Mouse (Mus musculus) embryonic stem cell, embryonic (primary cell): ENCODE results near the gene Dgat2.

ENCODE experiments used
- CTCF ChIA-PET, 4 experiments: fragments of 300-600 bp in 2 of 4; fragments of 350-600 bp in 2 of 4; sonication (Branson Sonifier 250); formaldehyde crosslinking; loops; one replicate each; lab custom pipeline; 2022; ENCODE audit warnings: inconsistent platforms in 2 of 4; lab: Charles Lee
- POLR2A ChIA-PET, 4 experiments: fragments of 300-600 bp in 2 of 4; fragments of 350-600 bp in 2 of 4; sonication (Branson Sonifier 250); formaldehyde crosslinking; loops; one replicate each; lab custom pipeline; 2022; ENCODE audit warnings: antibody characterized with exemption in 4 of 4, inconsistent platforms in 1 of 4; lab: Charles Lee

Gene Dgat2

GRCm38 (mm10) chr7:99158904-99159303, 23.6 kb downstream of the Dgat2 start:
- CTCF ChIA-PET: interaction anchor here in 1 of 4 experiments (0.6 kb wide), 1 partner anchor 64 kb away, joined by 3 read pairs; no protein-coding TSS in a partner anchor
- POLR2A ChIA-PET: no interaction called here

- POLR2A ChIA-PET: no interaction called here
- CTCF ChIA-PET: no interaction called here
Measured at GRCm38 (mm10) chr7:99158011-99158410, 24.5 kb downstream of the Dgat2 start.

GRCm38 (mm10) chr7:99156737-99157136, 25.8 kb downstream of the Dgat2 start:
- ChIA-PET POLR2A (interaction anchor here in 1 of 4 experiments (0.5 kb wide), 1 partner anchor 284 kb away, joined by 4 read pairs; no protein-coding TSS in a partner anchor), CTCF (interaction anchor here in 2 of 4 experiments (0.7 to 1.0 kb wide), 2 partner anchors 13 to 105 kb away, joined by 3 to 4 read pairs; no protein-coding TSS in a partner anchor)

- CTCF ChIA-PET: interaction anchor here in 2 of 4 experiments (0.6 to 2.1 kb wide), 5 partner anchors 14 to 94 kb away, joined by 4 to 8 read pairs (median 4); partner anchors contain the start of gene Uvrag (in 2 of the 2)
- POLR2A ChIA-PET: interaction anchor here (0.5 to 1.9 kb wide), 10 partner anchors 9 to 519 kb away, joined by 3 to 9 read pairs (median 3); partner anchors contain the start of genes Uvrag (in 3 of the 4) and Dgat2 (in 1 of the 4)
Measured at GRCm38 (mm10) chr7:99155311-99156289, 26.9 kb downstream of the Dgat2 start.

- POLR2A ChIA-PET: interaction anchor here in 3 of 4 experiments (0.5 to 1.9 kb wide), 11 partner anchors 10 to 519 kb away, joined by 3 to 9 read pairs (median 3); partner anchors contain the start of genes Uvrag (in 2 of the 3) and Dgat2 (in 1 of the 3)
- CTCF ChIA-PET: interaction anchor here in 2 of 4 experiments (0.5 to 2.1 kb wide), 6 partner anchors 13 to 1340 kb away, joined by 3 to 8 read pairs (median 3); partner anchors contain the start of gene Uvrag (in 2 of the 2)
Measured at GRCm38 (mm10) chr7:99154648-99155151, 27.8 kb downstream of the Dgat2 start.

GRCm38 (mm10) chr7:99153686-99154202, 28.8 kb downstream of the Dgat2 start:
- ChIA-PET POLR2A (interaction anchor here in 3 of 4 experiments (1.0 to 4.3 kb wide), 5 partner anchors 12 to 13 kb away, joined by 4 to 24 read pairs (median 9); partner anchors contain the start of gene Uvrag (in 2 of the 3)), CTCF (interaction anchor here in 3 of 4 experiments (0.6 to 2.1 kb wide), 4 partner anchors 12 to 76 kb away, joined by 3 to 8 read pairs (median 4); partner anchors contain the start of gene Uvrag (in 1 of the 3))

GRCm38 (mm10) chr7:99152756-99153155, 29.8 kb downstream of the Dgat2 start:
- POLR2A ChIA-PET: interaction anchor here in 2 of 4 experiments (0.6 to 4.3 kb wide), 6 partner anchors 9 to 77 kb away, joined by 3 to 24 read pairs (median 4); partner anchors contain the start of gene Uvrag (in 2 of the 2)

GRCm38 (mm10) chr7:99151342-99151741, 31.2 kb downstream of the Dgat2 start:
- CTCF ChIA-PET: interaction anchor here (0.5 to 3.1 kb wide), 80 partner anchors 8 to 904 kb away, joined by 3 to 48 read pairs (median 4); partner anchors contain the start of genes Uvrag (in 3 of the 4) and Dgat2 (in 1 of the 4)
- POLR2A ChIA-PET: interaction anchor here in 3 of 4 experiments (0.6 to 4.3 kb wide), 10 partner anchors 10 to 551 kb away, joined by 3 to 24 read pairs (median 4); partner anchors contain the start of genes Uvrag (in 2 of the 3) and Dgat2 (in 1 of the 3)

More at GRCm38 (mm10) chr7:99152756-99153155, 29.8 kb downstream of the Dgat2 start:
- CTCF ChIA-PET: interaction anchor here in 3 of 4 experiments (0.6 to 2.6 kb wide), 11 partner anchors 12 to 1739 kb away, joined by 3 to 17 read pairs (median 4); partner anchors contain the start of genes Dgat2 (in 1 of the 3) and Uvrag (in 1 of the 3)

GRCm38 (mm10) chr7:99149017-99149416, 33.5 kb downstream of the Dgat2 start:
- ChIA-PET CTCF (interaction anchor here (0.6 to 3.1 kb wide), 9 partner anchors 8 to 977 kb away, joined by 3 to 28 read pairs (median 4); partner anchors contain the start of genes Gdpd5 (in 1 of the 4) and Uvrag (in 1 of the 4)), POLR2A (interaction anchor here in 1 of 4 experiments (0.6 kb wide), 1 partner anchor 40 kb away, joined by 4 read pairs; no protein-coding TSS in a partner anchor)

- ChIA-PET POLR2A (interaction anchor here in 2 of 4 experiments (0.5 to 1.2 kb wide), 3 partner anchors 10 to 61 kb away, joined by 3 read pairs; no protein-coding TSS in a partner anchor), CTCF (interaction anchor here in 3 of 4 experiments (0.5 to 1.0 kb wide), 4 partner anchors 40 to 102 kb away, joined by 3 to 5 read pairs (median 4); no protein-coding TSS in a partner anchor)
Measured at GRCm38 (mm10) chr7:99147494-99147893, 35.0 kb downstream of the Dgat2 start.

GRCm38 (mm10) chr7:99146906-99147305, 35.6 kb downstream of the Dgat2 start:
- ChIA-PET CTCF (interaction anchor here in 2 of 4 experiments (0.7 to 1.0 kb wide), 2 partner anchors 43 to 103 kb away, joined by 3 to 4 read pairs; no protein-coding TSS in a partner anchor), POLR2A (interaction anchor here in 2 of 4 experiments (0.8 to 1.2 kb wide), 3 partner anchors 9 to 42 kb away, joined by 3 to 4 read pairs (median 3); no protein-coding TSS in a partner anchor)

- ChIA-PET POLR2A (no interaction called here), CTCF (interaction anchor here in 1 of 4 experiments (0.6 kb wide), 1 partner anchor 413 kb away, joined by 4 read pairs; no protein-coding TSS in a partner anchor)
Measured at GRCm38 (mm10) chr7:99146011-99146410, 36.5 kb downstream of the Dgat2 start.

- ChIA-PET CTCF (no interaction called here), POLR2A (interaction anchor here in 1 of 4 experiments (1.2 kb wide), 1 partner anchor 8 kb away, joined by 3 read pairs; no protein-coding TSS in a partner anchor)
Measured at GRCm38 (mm10) chr7:99144616-99145015, 37.9 kb downstream of the Dgat2 start.

GRCm38 (mm10) chr7:99143244-99143643, 39.3 kb downstream of the Dgat2 start:
- CTCF ChIA-PET: interaction anchor here in 2 of 4 experiments (3.4 to 4.7 kb wide), 2 partner anchors 7 to 8 kb away, joined by 28 to 48 read pairs; no protein-coding TSS in a partner anchor
- POLR2A ChIA-PET: interaction anchor here in 1 of 4 experiments (0.6 to 1.2 kb wide), 2 partner anchors 9 to 79 kb away, joined by 3 read pairs; no protein-coding TSS in a partner anchor

- ChIA-PET POLR2A (interaction anchor here (0.5 to 4.5 kb wide), 29 partner anchors 9 to 1703 kb away, joined by 3 to 36 read pairs (median 4); partner anchors contain the start of genes Dgat2 (in 2 of the 4), Gdpd5 (in 1 of the 4) and Thap12 (in 1 of the 4)), CTCF (interaction anchor here (0.7 to 4.7 kb wide), 8 partner anchors 8 to 534 kb away, joined by 3 to 48 read pairs (median 8); partner anchors contain the start of gene Dgat2 (in 1 of the 4))
Measured at GRCm38 (mm10) chr7:99141919-99142606, 40.5 kb downstream of the Dgat2 start.
